Mouse (Mus musculus): ENCODE measurements around the gene Edil3. TPM values are rescaled to one million over a fixed set of nuclear protein-coding genes. Genes with fewer than 3 reads are reported as not detected.

Edil3 gene
- polyA plus RNA-seq, 1 experiment from 2014 or later: 12.9 TPM

DNA sequence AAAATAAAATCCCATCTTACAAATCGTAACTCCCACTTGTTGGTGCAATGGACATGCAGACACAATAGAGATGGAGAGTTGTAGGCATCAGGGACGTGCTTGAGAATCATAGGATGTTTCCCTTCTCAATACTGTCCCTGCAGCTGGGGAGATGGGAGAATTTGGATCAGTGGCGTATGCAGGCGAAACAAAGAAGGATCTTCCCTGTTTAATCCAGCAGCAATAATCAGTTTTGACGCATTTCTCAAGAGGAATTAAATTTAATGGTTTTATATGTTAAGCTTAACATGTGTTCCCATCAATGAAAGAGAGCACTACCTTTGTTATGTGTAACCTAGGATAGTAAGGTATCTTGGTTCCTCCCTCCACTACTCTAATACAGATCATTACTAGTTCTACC, 302.1 kb downstream of the Edil3 start:
- H3K36me3 ChIP-seq (ENCODE audit: control insufficient read depth, insufficient read depth, low read length): no peaks in the 10 kb centered on the region
- no peaks in the 10 kb centered on the region for H3K4me1 ChIP-seq (replicated peaks; ENCODE audit: control insufficient read depth, insufficient read depth, low read length)
- no peak overlapping the region for H3K4me2 ChIP-seq (ENCODE audit: low read length)
- H3K9ac ChIP-seq (ENCODE audit: low read length): no peak overlapping the region
- ATAC-seq (replicated peaks; ENCODE audit: low FRiP score, low TSS enrichment, low read depth): no peak
- H3K9me3 ChIP-seq (ENCODE audit: control insufficient read depth, low read length): no peaks in the 10 kb centered on the region
- H3K4me3 ChIP-seq (ENCODE audit: low read depth, low read length): no peak overlapping the region
- 91% methylated on average over 5 of the region's 5 CpGs for WGBS
- H3K27ac ChIP-seq (ENCODE audit: low read depth): no peak overlapping the region
- H3K27me3 ChIP-seq (replicated peaks; ENCODE audit: control insufficient read depth, insufficient read depth, low read length): no peaks in the 10 kb centered on the region
- DNase-seq (ENCODE audit: low spot score): no peak

DNA sequence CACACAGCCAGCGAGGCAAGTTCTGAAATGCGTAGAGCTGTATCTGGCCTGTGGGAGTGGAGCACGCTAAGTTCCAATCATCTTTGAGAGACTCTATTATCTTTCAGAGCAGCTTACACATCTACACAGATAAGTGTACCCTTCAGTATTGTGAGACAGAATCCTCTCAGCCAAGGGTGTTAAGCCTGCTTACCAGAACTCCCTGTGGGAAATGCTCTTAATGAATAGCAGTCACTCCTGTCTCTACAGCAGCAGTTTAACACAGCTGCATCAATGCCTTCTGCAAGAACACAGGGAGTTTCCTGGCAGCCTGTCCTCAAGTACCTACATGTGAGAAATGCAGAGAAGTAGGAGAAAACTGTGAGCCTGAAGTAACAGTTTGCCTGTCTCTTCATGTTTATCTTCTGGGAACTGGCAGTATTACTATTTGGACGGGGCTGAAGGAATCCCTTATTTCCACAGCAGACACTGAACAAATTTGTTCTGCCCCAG, 324.8 kb downstream of the Edil3 start:
- ATAC-seq (replicated peaks; ENCODE audit: low FRiP score, low TSS enrichment, low read depth): no peak

DNA sequence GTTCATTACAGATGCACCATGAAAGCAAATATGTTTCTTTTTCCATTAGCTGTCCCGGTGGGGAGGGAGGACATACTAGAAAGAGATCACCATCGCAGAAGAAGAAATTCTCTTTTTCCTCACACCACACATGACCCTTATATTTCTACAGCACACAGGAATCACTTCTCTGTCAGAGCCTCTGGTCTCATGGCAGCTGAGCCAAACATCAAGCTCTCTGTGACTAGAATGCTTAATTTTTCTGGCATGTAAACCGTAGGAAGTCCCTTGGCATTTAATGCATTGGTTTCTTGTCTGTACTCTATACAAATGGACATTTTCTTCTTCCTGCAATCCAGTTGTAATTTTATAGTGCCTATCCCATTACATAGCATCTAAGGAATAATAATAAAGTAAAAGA, 330.6 kb downstream of the Edil3 start:
- WGBS: 90% methylated on average over 3 of the region's 3 CpGs
- no peak for DNase-seq (ENCODE audit: low spot score)

More for the DNA sequence above, 324.8 kb downstream of the Edil3 start:
- Histone ChIP-seq H3K27me3 (replicated peaks; ENCODE audit: control insufficient read depth, insufficient read depth, low read length) (no peaks in the 10 kb centered on the region), H3K4me1 (replicated peaks; ENCODE audit: control insufficient read depth, insufficient read depth, low read length) (no peaks in the 10 kb centered on the region), H3K4me3 (ENCODE audit: low read depth, low read length) (no peak overlapping the region), H3K27ac (ENCODE audit: low read depth) (no peak overlapping the region), H3K36me3 (ENCODE audit: control insufficient read depth, insufficient read depth, low read length) (no peaks in the 10 kb centered on the region), H3K9ac (ENCODE audit: low read length) (no peak overlapping the region), H3K9me3 (ENCODE audit: control insufficient read depth, low read length) (no peaks in the 10 kb centered on the region), H3K4me2 (ENCODE audit: low read length) (no peak overlapping the region)
- 56% methylated on average over 4 of the region's 4 CpGs for WGBS
- no peak for DNase-seq (ENCODE audit: low spot score)

DNA sequence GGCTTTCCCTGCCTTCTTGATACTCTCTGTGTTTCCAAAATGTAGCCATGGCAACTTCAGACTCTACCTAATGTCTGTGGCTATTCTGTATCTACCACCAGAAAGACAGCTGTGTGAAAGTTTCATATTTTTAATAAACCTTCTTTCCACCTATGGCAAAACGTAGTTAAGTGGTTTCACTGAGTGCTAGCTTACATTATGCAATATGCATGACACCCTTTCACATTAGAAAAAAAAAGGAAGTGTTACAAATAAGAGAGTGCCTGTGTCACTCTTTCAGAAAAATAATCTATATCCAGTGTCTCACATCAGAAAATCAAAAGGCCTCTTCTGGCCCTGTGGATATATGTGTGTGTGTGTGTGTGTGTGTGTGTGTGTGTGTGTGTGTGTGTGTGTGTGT, 346.7 kb downstream of the Edil3 start:
- no peaks in the 10 kb centered on the region for H3K36me3 ChIP-seq (ENCODE audit: control insufficient read depth, insufficient read depth, low read length)
- H3K27ac ChIP-seq (ENCODE audit: low read depth): no peak overlapping the region
- no peak overlapping the region for H3K9ac ChIP-seq (ENCODE audit: low read length)
- no peaks in the 10 kb centered on the region for H3K27me3 ChIP-seq (replicated peaks; ENCODE audit: control insufficient read depth, insufficient read depth, low read length)
- no peaks in the 10 kb centered on the region for H3K9me3 ChIP-seq (ENCODE audit: control insufficient read depth, low read length)
- H3K4me2 ChIP-seq (ENCODE audit: low read length): no peak overlapping the region
- no peak for DNase-seq (ENCODE audit: low spot score)
- WGBS: 83% methylated on average over 1 of the region's 1 CpGs
- ATAC-seq (replicated peaks; ENCODE audit: low FRiP score, low TSS enrichment, low read depth): no peak
- no peaks in the 10 kb centered on the region for H3K4me1 ChIP-seq (replicated peaks; ENCODE audit: control insufficient read depth, insufficient read depth, low read length)
- H3K4me3 ChIP-seq (ENCODE audit: low read depth, low read length): no peak overlapping the region

More for the DNA sequence above, 330.6 kb downstream of the Edil3 start:
- Histone ChIP-seq H3K4me1 (replicated peaks; ENCODE audit: control insufficient read depth, insufficient read depth, low read length) (no peaks in the 10 kb centered on the region), H3K27ac (ENCODE audit: low read depth) (no peak overlapping the region), H3K9me3 (ENCODE audit: control insufficient read depth, low read length) (no peaks in the 10 kb centered on the region), H3K4me2 (ENCODE audit: low read length) (no peak overlapping the region), H3K27me3 (replicated peaks; ENCODE audit: control insufficient read depth, insufficient read depth, low read length) (no peaks in the 10 kb centered on the region), H3K4me3 (ENCODE audit: low read depth, low read length) (no peak overlapping the region), H3K9ac (ENCODE audit: low read length) (no peak overlapping the region), H3K36me3 (ENCODE audit: control insufficient read depth, insufficient read depth, low read length) (no peaks in the 10 kb centered on the region)
- ATAC-seq (replicated peaks; ENCODE audit: low FRiP score, low TSS enrichment, low read depth): no peak

DNA sequence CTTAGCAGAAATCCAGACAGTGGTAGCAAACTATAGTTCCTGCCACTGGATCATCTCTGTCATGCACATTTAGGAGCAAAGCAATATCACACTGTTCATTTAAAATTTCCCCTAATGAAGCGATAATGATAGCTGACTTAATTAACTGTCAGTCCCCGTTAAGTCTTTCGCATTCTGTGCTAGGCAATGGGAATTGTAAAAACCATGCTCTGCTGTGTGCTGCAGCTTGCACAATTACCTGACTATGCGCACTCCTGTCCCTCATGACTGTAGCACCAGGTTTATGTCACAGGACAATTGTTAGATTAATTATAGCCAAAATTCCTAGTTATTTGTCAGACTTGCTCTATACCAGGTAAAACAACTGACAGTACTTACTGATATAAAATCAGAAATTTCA, 348.8 kb downstream of the Edil3 start:
- H3K9me3 ChIP-seq (ENCODE audit: control insufficient read depth, low read length): no peaks in the 10 kb centered on the region
- no peak overlapping the region for H3K4me2 ChIP-seq (ENCODE audit: low read length)
- H3K4me1 ChIP-seq (replicated peaks; ENCODE audit: control insufficient read depth, insufficient read depth, low read length): no peaks in the 10 kb centered on the region
- no peak for DNase-seq (ENCODE audit: low spot score)
- H3K4me3 ChIP-seq (ENCODE audit: low read depth, low read length): no peak overlapping the region
- 95% methylated on average over 4 of the region's 4 CpGs for WGBS
- no peaks in the 10 kb centered on the region for H3K27me3 ChIP-seq (replicated peaks; ENCODE audit: control insufficient read depth, insufficient read depth, low read length)
- H3K9ac ChIP-seq (ENCODE audit: low read length): no peak overlapping the region
- no peak for ATAC-seq (replicated peaks; ENCODE audit: low FRiP score, low TSS enrichment, low read depth)
- H3K36me3 ChIP-seq (ENCODE audit: control insufficient read depth, insufficient read depth, low read length): no peaks in the 10 kb centered on the region
- H3K27ac ChIP-seq (ENCODE audit: low read depth): no peak overlapping the region

DNA sequence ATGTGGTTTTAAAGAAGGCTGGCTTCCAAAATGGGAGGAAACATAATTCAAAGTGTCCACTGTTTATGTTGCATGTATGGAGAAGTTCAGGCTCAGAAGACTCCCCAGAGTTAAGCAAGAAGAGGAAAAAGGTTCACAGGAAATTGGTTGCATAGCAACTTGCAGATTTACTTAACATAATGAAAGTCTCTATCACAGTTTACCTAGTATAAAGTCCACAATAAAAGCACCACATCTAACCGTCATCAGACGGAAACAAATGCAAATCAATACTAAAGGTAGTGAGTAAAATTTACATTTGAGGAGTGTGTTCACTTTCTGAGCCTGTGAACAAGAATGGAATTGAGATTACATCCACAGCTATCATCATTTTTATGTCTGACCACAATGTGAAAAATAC, 353.9 kb downstream of the Edil3 start:
- 39% methylated on average over 2 of the region's 2 CpGs for WGBS
- Histone ChIP-seq H3K4me2 (ENCODE audit: low read length) (no peak overlapping the region), H3K36me3 (ENCODE audit: control insufficient read depth, insufficient read depth, low read length) (no peaks in the 10 kb centered on the region), H3K27ac (ENCODE audit: low read depth) (no peak overlapping the region), H3K4me1 (replicated peaks; ENCODE audit: control insufficient read depth, insufficient read depth, low read length) (no peaks in the 10 kb centered on the region), H3K27me3 (replicated peaks; ENCODE audit: control insufficient read depth, insufficient read depth, low read length) (no peaks in the 10 kb centered on the region), H3K9ac (ENCODE audit: low read length) (no peak overlapping the region), H3K9me3 (ENCODE audit: control insufficient read depth, low read length) (no peaks in the 10 kb centered on the region), H3K4me3 (ENCODE audit: low read depth, low read length) (no peak overlapping the region)
- ATAC-seq (replicated peaks; ENCODE audit: low FRiP score, low TSS enrichment, low read depth) (no peak), DNase-seq (ENCODE audit: low spot score) (no peak)

DNA sequence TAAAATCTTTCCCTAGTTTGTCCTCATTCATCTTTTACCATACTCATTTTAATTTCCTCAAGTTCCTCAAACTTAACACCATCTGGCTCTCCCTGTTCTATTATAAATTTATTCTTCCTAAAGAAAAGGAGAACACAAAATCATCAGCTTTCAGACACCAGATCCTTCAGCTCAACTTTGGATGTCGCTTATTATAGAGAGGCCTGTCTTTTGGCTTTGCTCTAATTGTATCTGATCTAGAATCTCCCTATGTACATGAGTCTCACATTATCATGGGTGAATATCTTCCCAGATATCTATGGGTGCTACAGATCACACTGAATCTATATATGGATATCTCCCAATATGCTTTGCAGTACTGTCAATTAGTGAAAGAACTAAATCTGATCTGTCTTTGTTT, 367.8 kb downstream of the Edil3 start:
- H3K27ac ChIP-seq (ENCODE audit: low read depth): no peak overlapping the region
- H3K9ac ChIP-seq (ENCODE audit: low read length): no peak overlapping the region
- 90% methylated on average over 1 of the region's 1 CpGs for WGBS
- no peak overlapping the region for H3K4me3 ChIP-seq (ENCODE audit: low read depth, low read length)
- no peaks in the 10 kb centered on the region for H3K4me1 ChIP-seq (replicated peaks; ENCODE audit: control insufficient read depth, insufficient read depth, low read length)
- no peaks in the 10 kb centered on the region for H3K9me3 ChIP-seq (ENCODE audit: control insufficient read depth, low read length)
- DNase-seq (ENCODE audit: low spot score) (no peak), ATAC-seq (replicated peaks; ENCODE audit: low FRiP score, low TSS enrichment, low read depth) (no peak)
- no peaks in the 10 kb centered on the region for H3K36me3 ChIP-seq (ENCODE audit: control insufficient read depth, insufficient read depth, low read length)
- H3K27me3 ChIP-seq (replicated peaks; ENCODE audit: control insufficient read depth, insufficient read depth, low read length): no peaks in the 10 kb centered on the region
- H3K4me2 ChIP-seq (ENCODE audit: low read length): no peak overlapping the region

DNA sequence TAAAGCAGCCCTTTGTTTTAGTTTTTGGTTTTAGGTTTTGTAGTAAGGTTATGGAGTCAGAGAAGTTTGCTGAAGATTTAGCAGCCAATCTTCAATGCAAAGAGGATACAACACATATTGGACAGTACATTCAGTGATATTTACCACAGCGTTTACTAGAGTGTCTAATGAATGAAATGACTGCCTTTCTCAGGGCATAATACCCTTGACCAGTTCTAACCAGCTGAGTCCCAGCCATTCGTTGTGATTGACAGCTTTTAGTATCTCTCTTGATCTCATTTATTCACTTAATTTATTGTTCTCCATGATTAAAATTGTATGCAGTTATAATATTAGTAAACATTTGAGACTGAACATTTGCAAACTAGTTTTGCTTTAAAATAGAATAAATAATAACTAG, 375.7 kb downstream of the Edil3 start:
- Histone ChIP-seq H3K27ac (ENCODE audit: low read depth) (no peak overlapping the region), H3K4me2 (ENCODE audit: low read length) (no peak overlapping the region), H3K4me3 (ENCODE audit: low read depth, low read length) (no peak overlapping the region), H3K9me3 (ENCODE audit: control insufficient read depth, low read length) (no peaks in the 10 kb centered on the region), H3K27me3 (replicated peaks; ENCODE audit: control insufficient read depth, insufficient read depth, low read length) (no peaks in the 10 kb centered on the region), H3K9ac (ENCODE audit: low read length) (no peak overlapping the region), H3K4me1 (replicated peaks; ENCODE audit: control insufficient read depth, insufficient read depth, low read length) (no peaks in the 10 kb centered on the region), H3K36me3 (ENCODE audit: control insufficient read depth, insufficient read depth, low read length) (no peaks in the 10 kb centered on the region)
- ATAC-seq (replicated peaks; ENCODE audit: low FRiP score, low TSS enrichment, low read depth): no peak
- DNase-seq (ENCODE audit: low spot score): no peak
- WGBS: 67% methylated on average over 2 of the region's 2 CpGs

DNA sequence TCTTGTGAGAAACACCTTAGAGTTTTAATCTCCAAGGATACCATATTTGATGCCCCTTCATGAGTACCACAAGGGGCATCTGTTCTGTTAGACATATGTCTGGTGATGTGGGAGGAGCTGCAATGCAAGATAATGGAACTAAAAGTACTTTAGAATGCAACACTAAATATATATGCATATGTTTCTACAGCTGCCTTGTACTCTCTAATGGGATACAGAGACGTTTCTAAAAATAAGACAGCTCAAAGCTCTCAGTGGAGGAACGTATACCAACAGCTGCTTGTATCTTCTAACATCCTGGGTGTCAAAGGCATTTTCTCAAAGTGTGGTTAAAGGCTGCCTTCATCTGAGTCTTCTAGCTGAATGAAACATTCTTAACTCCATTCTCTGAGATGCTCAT, 378.0 kb downstream of the Edil3 start:
- no peak overlapping the region for H3K27ac ChIP-seq (ENCODE audit: low read depth)
- ATAC-seq (replicated peaks; ENCODE audit: low FRiP score, low TSS enrichment, low read depth): no peak
- DNase-seq (ENCODE audit: low spot score): no peak
- H3K9ac ChIP-seq (ENCODE audit: low read length): no peak overlapping the region
- H3K4me1 ChIP-seq (replicated peaks; ENCODE audit: control insufficient read depth, insufficient read depth, low read length): no peaks in the 10 kb centered on the region
- no peaks in the 10 kb centered on the region for H3K36me3 ChIP-seq (ENCODE audit: control insufficient read depth, insufficient read depth, low read length)
- no peak overlapping the region for H3K4me2 ChIP-seq (ENCODE audit: low read length)
- H3K9me3 ChIP-seq (ENCODE audit: control insufficient read depth, low read length): no peaks in the 10 kb centered on the region
- H3K27me3 ChIP-seq (replicated peaks; ENCODE audit: control insufficient read depth, insufficient read depth, low read length): no peaks in the 10 kb centered on the region
- WGBS: 52% methylated on average over 2 of the region's 2 CpGs
- H3K4me3 ChIP-seq (ENCODE audit: low read depth, low read length): no peak overlapping the region

Measured in intestine, embryonic 14.5 days (tissue).